Mouse (Mus musculus) midbrain, embryonic 11.5 days (tissue): ENCODE results near the gene Tmem192. TPM values are rescaled to one million over a fixed set of nuclear protein-coding genes. Genes with fewer than 3 reads are reported as not detected.
"Not testable (repeated sequence)": the region's sequence is repeated elsewhere in the genome, so short reads cannot be mapped to it uniquely, and the experiment has no call there.

Source experiments
- ATAC-seq: fragments of 200-750 bp; cut with Nextera tagmentation; 2 replicates; pipeline ENCODE4 v1.8.0; 2017; ENCODE audit warnings: moderate TSS enrichment, moderate library complexity; ENCODE audit not compliant: low FRiP score
- DNase-seq: peaks from one replicate; pipeline ENCODE4 v3.0.0; 2015; ENCODE audit warnings: low spot score; ENCODE audit errors: missing footprints
- H3K27ac ChIP-seq: fragments of 300-500 bp; sonication (generic); 2 replicates; pipeline ENCODE4 v1.5.1; 2014; ENCODE audit warnings: low read depth, low read length
- H3K27me3 ChIP-seq: fragments of 300-500 bp; sonication (generic); 2 replicates; pipeline ENCODE4 v1.6.1; 2014; ENCODE audit warnings: mild to moderate bottlenecking, low read length, moderate library complexity, mixed read lengths; ENCODE audit not compliant: control insufficient read depth, insufficient read depth
- H3K36me3 ChIP-seq: fragments of 300-500 bp; sonication (generic); 2 replicates; pipeline ENCODE4 v1.6.1; 2014; ENCODE audit warnings: mild to moderate bottlenecking, low read length, moderate library complexity, mixed read lengths; ENCODE audit not compliant: control insufficient read depth, insufficient read depth
- H3K4me1 ChIP-seq: fragments of 300-500 bp; sonication (generic); 2 replicates; pipeline ENCODE4 v1.6.1; 2014; ENCODE audit warnings: low read length; ENCODE audit not compliant: control insufficient read depth, insufficient read depth
- H3K4me2 ChIP-seq: fragments of 300-500 bp; sonication (generic); 2 replicates; pipeline ENCODE4 v1.6.1; 2014; ENCODE audit warnings: mild to moderate bottlenecking, moderate library complexity
- H3K4me3 ChIP-seq: fragments of 300-500 bp; sonication (generic); 2 replicates; pipeline ENCODE4 v1.5.1; 2014; ENCODE audit warnings: low read depth, low read length
- H3K9ac ChIP-seq: fragments of 300-500 bp; sonication (generic); 2 replicates; pipeline ENCODE4 v1.6.1; 2014; ENCODE audit warnings: low read length
- H3K9me3 ChIP-seq: fragments of 300-500 bp; sonication (generic); 2 replicates; pipeline ENCODE4 v1.6.1; 2016; ENCODE audit warnings: low read length; ENCODE audit not compliant: control insufficient read depth
- WGBS: fragments of 180-500 bp; shearing (Covaris S2); extraction: QIAGEN DNeasy Blood & Tissue Kit; methylation state at CpG from one replicate; pipeline ENCODE4 v1.1.7; 2014; 5-methylcytosine and 5-hydroxymethylcytosine counted together
- polyA plus RNA-seq: library from polyadenylated mRNA; unstranded; fragments of >200 nt; fragmentation: Nextera tagmentation; extraction: Ambion mirVana; gene quantifications from 2 replicates; pipeline ENCODE4 v1.2.1, GENCODE M21; 2014

The Tmem192 gene
- polyA plus RNA-seq, 1 experiment from 2014 or later, result 17.9 TPM

- whole genome bisulfite sequencing, result 11% methylated on average over 10 of the region's 10 CpGs
- ATAC-seq (no peak), DNase-seq (no peak)
- no peak overlapping the region for H3K27ac ChIP-seq
- H3K36me3 ChIP-seq, result no peaks in the 10 kb centered on the region
- H3K4me1 ChIP-seq, result no peaks in the 10 kb centered on the region
- peak overlapping the region; percentile 47 for H3K4me2 ChIP-seq
- no peaks in the 10 kb centered on the region for H3K27me3 ChIP-seq
- H3K9ac ChIP-seq, result peak overlapping the region; percentile 46
- H3K4me3 ChIP-seq, result peak overlapping the region; percentile 54
- no peaks in the 10 kb centered on the region for H3K9me3 ChIP-seq
Measured at GRCm38 (mm10) chr8:64947698-64948034, 681 bp downstream of the Tmem192 start.

DNA sequence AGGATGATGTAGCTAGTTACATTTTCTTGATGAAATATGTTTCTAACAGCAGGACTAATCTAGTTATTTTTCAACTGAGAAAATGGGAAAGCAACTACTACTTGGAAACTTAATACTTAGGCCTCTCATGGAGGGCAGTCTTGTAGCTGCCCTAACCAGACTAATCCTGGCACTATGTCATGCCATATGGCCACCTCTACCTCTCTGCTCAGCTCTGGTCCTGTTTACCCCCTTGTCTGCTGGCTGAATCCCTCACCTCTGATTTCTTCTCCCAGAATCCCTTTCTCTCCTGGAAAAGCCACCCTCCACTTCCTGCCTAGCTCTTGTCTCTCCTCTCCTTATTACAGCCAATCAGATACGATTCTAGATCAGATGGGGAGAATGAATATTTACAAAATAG is 1.4 kb downstream of the Tmem192 start:
- H3K27me3 ChIP-seq, result no peaks in the 10 kb centered on the region
- no peak overlapping the region for H3K4me2 ChIP-seq
- no peak for DNase-seq
- H3K9ac ChIP-seq, result no peak overlapping the region
- no peaks in the 10 kb centered on the region for H3K4me1 ChIP-seq
- 90% methylated on average over 1 of the region's 1 CpGs for WGBS
- no peaks in the 10 kb centered on the region for H3K36me3 ChIP-seq
- no peak for ATAC-seq
- H3K4me3 ChIP-seq, result no peak overlapping the region
- H3K27ac ChIP-seq, result no peak overlapping the region
- no peaks in the 10 kb centered on the region for H3K9me3 ChIP-seq

DNA sequence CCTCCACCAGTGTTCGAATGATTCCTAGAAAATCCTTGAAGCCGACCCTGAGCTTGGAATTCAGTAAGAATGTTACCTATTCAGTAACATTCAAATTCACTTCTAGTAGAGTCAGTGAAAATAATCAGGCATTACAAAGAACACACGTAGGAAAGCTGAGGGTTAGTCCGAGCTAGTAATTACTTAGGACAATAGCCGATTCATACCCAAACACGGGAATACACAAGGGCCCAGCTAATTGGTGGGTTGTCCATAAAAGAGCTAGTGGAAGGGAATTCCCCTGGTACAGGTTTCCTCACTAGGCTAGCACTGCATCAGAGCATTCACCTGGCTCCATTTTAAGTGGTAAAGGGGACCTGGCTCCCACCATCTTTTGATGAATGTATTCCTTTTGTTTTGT is 5.1 kb downstream of the Tmem192 start:
- no peak for ATAC-seq
- no peak overlapping the region for H3K4me3 ChIP-seq
- DNase-seq, result no peak
- H3K4me1 ChIP-seq, result no peaks in the 10 kb centered on the region
- no peaks in the 10 kb centered on the region for H3K36me3 ChIP-seq
- H3K27me3 ChIP-seq, result no peaks in the 10 kb centered on the region
- H3K9me3 ChIP-seq, result no peaks in the 10 kb centered on the region
- H3K9ac ChIP-seq, result no peak overlapping the region
- WGBS, result 92% methylated on average over 6 of the region's 6 CpGs
- H3K27ac ChIP-seq, result no peak overlapping the region
- H3K4me2 ChIP-seq, result no peak overlapping the region

- Histone ChIP-seq H3K27me3 (no peaks in the 10 kb centered on the region), H3K4me3 (no peak overlapping the region), H3K27ac (no peak overlapping the region), H3K36me3 (no peaks in the 10 kb centered on the region), H3K4me2 (no peak overlapping the region), H3K9ac (no peak overlapping the region), H3K9me3 (no peaks in the 10 kb centered on the region), H3K4me1 (no peaks in the 10 kb centered on the region)
- DNase-seq, result no peak
- WGBS, result 86% methylated on average over 9 of the region's 9 CpGs
- ATAC-seq, result no peak
Measured at GRCm38 (mm10) chr8:64959025-64959424, 12.0 kb downstream of the Tmem192 start.

DNA sequence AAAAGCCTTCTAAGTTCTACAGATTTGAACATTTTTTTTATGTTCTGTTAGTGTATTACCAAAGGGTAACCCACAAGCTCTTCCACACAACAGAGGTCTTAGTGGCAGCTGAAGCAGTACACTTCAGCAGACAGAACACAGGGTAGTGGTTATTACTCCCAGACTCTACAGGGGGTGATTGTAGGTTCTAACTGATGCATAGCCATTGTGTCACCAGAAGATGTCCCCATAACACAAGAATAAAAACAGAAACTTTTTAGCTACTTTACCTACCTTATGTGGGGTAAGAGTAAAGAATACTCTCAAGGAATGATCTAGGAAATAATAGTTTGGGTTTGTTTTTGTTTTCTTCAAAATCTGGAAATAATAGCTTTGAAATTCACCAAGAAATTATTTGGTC is 15.9 kb downstream of the Tmem192 start:
- Histone ChIP-seq H3K4me1 (no peaks in the 10 kb centered on the region), H3K27me3 (no peaks in the 10 kb centered on the region), H3K36me3 (no peaks in the 10 kb centered on the region), H3K9me3 (no peaks in the 10 kb centered on the region), H3K9ac (no peak overlapping the region), H3K4me2 (no peak overlapping the region), H3K4me3 (no peak overlapping the region), H3K27ac (no peak overlapping the region)
- ATAC-seq (no peak), DNase-seq (no peak)

GRCm38 (mm10) chr8:64983150-64983897 is 36.3 kb downstream of the Tmem192 start:
- Histone ChIP-seq H3K4me2 (no peak overlapping the region), H3K27me3 (no peaks in the 10 kb centered on the region), H3K9ac (no peak overlapping the region), H3K9me3 (no peaks in the 10 kb centered on the region), H3K36me3 (no peaks in the 10 kb centered on the region), H3K4me1 (no peaks in the 10 kb centered on the region), H3K27ac (no peak overlapping the region), H3K4me3 (no peak overlapping the region)
- ATAC-seq, result no peak
- 78% methylated on average over 20 of the region's 20 CpGs for WGBS
- DNase-seq, result no peak

GRCm38 (mm10) chr8:64987731-64988130 is 40.7 kb downstream of the Tmem192 start, which contains the start of gene Trim75:
Trim75 (minus strand) TSS chr8:64987831.
- WGBS, result over 99% methylated on average over 4 of the region's 4 CpGs
- Histone ChIP-seq H3K4me2 (no peak within 1 kb of the TSS), H3K27me3 (no peaks in the 10 kb centered on the region), H3K27ac (no peak within 1 kb of the TSS), H3K9me3 (no peaks in the 10 kb centered on the region), H3K4me3 (no peak within 1 kb of the TSS), H3K36me3 (no peaks in the 10 kb centered on the region), H3K4me1 (no peaks in the 10 kb centered on the region), H3K9ac (no peak within 1 kb of the TSS)
- DNase-seq (no peak), ATAC-seq (no peak)

DNA sequence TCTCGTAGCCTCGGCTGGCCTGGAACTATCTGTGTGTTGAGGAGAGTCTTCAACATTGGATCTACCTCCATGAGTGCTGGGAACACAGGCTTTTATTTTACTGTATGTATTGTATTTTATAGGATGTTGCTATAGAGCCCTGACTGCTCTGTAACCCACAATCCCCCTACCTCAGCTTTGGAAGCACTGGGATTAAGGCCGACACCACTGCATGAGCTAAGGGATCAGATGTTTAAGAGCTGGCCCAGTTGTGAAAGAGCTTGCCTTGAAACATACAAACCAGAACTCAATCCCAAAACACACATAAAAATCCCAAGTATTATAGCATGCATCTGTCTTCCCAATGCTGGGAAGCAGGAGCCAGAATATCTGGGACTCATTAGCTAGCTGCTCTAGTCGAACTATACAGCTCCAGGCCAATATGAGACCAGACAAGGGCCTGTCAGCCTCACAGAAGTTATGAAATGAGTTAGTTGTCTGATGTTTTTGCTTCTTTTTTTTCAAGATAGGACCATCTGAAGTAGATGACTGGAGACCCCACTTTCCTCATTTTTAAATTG is 51.9 kb downstream of the Tmem192 start:
- DNase-seq, result peak; percentile 60

GRCm38 (mm10) chr8:65007616-65008015 is 60.6 kb downstream of the Tmem192 start:
- not testable (repeated sequence) for H3K9me3 ChIP-seq, H3K36me3 ChIP-seq, H3K4me3 ChIP-seq, H3K9ac ChIP-seq, H3K27me3 ChIP-seq, ATAC-seq, H3K27ac ChIP-seq, H3K4me2 ChIP-seq, H3K4me1 ChIP-seq
- peak; percentile 26 for DNase-seq
- WGBS, result 84% methylated on average over 6 of the region's 6 CpGs

More for the DNA sequence above, 51.9 kb downstream of the Tmem192 start:
- H3K4me2 ChIP-seq, result no peak overlapping the region
- no peak overlapping the region for H3K4me3 ChIP-seq
- H3K4me1 ChIP-seq, result no peaks in the 10 kb centered on the region
- no peak overlapping the region for H3K9ac ChIP-seq
- no peak for ATAC-seq
- WGBS, result 84% methylated on average over 4 of the region's 4 CpGs
- H3K36me3 ChIP-seq, result no peaks in the 10 kb centered on the region
- no peak overlapping the region for H3K27ac ChIP-seq
- H3K27me3 ChIP-seq, result no peaks in the 10 kb centered on the region
- H3K9me3 ChIP-seq, result no peaks in the 10 kb centered on the region
